In genomic region chr7:141413331-141413730, GRCm38 (mm10) we compare ENCODE assay signal across 8 mouse cellular contexts. TPM values are rescaled to one million over a fixed set of nuclear protein-coding genes. Genes with fewer than 3 reads are reported as not detected.
DNase-seq lines count a peak whose midpoint lies in the region; ATAC-seq and TF ChIP-seq lines count a peak whose summit lies in the region.

No protein-coding gene starts in this region.

- H3K27me3 ChIP-seq in heart, adult 2 months (ENCODE audit: control insufficient read depth, insufficient read depth, low read length), result no peaks in the 10 kb centered on the region
- H3K27me3 ChIP-seq in CH12.LX (replicated peaks), result no peaks in the 10 kb centered on the region
- H3K27me3 ChIP-seq in embryonic facial prominence, embryonic 12.5 days, result no peaks in the 10 kb centered on the region
- no peaks in the 10 kb centered on the region for H3K27me3 ChIP-seq in intestine, embryonic 15.5 days (replicated peaks)
- no peaks in the 10 kb centered on the region for H3K27me3 ChIP-seq in neural tube, embryonic 14.5 days (ENCODE audit: control insufficient read depth, insufficient read depth, low read length)

- no peak for TF ChIP-seq POLR2A in heart, adult 2 months (IDR thresholded peaks at IDR 0.05; ENCODE audit: insufficient read depth, low read depth, low read length)
- TF ChIP-seq POLR2A in CH12.LX (IDR thresholded peaks at IDR 0.05; ENCODE audit: low read depth, low read length), result no peak

- peak overlapping the region; percentile 75 for H3K4me2 ChIP-seq in CH12.LX (ENCODE audit: insufficient read depth, low read depth, poor library complexity, severe bottlenecking)
- peak overlapping the region; percentile 72 for H3K4me2 ChIP-seq in embryonic facial prominence, embryonic 12.5 days (replicated peaks)
- peak overlapping the region; percentile 85 for H3K4me2 ChIP-seq in intestine, embryonic 15.5 days (replicated peaks)
- peak overlapping the region; percentile 91 for H3K4me2 ChIP-seq in neural tube, embryonic 14.5 days (ENCODE audit: low read depth, low read length)

- peak; percentile 1; the same call in 1 of the 2 replicates for ATAC-seq in embryonic facial prominence, embryonic 12.5 days (ENCODE audit: insufficient number of reproducible peaks, insufficient read depth, low FRiP score, low TSS enrichment)
- peak; percentile 34 for ATAC-seq in intestine, embryonic 15.5 days
- peak; percentile 21; the same call in 1 of the 2 replicates for ATAC-seq in neural tube, embryonic 14.5 days (ENCODE audit: low read depth)

- peak overlapping the region; percentile 82 for H3K9ac ChIP-seq in heart, adult 2 months (ENCODE audit: low read depth, low read length)
- peak overlapping the region; percentile 75 for H3K9ac ChIP-seq in CH12.LX (ENCODE audit: insufficient read depth, low read depth)
- H3K9ac ChIP-seq in embryonic facial prominence, embryonic 12.5 days, result peak overlapping the region; percentile 82
- H3K9ac ChIP-seq in intestine, embryonic 15.5 days, result peak overlapping the region; percentile 73
- H3K9ac ChIP-seq in neural tube, embryonic 14.5 days (replicated peaks; ENCODE audit: low read depth, low read length), result peak overlapping the region; percentile 79

- peak overlapping the region; percentile 96 for H3K27ac ChIP-seq in heart, adult 2 months
- no peak overlapping the region for H3K27ac ChIP-seq in CH12.LX (ENCODE audit: insufficient read depth, low read depth)
- H3K27ac ChIP-seq in embryonic facial prominence, embryonic 12.5 days, result peak overlapping the region; percentile 72
- peak overlapping the region; percentile 79 for H3K27ac ChIP-seq in intestine, embryonic 15.5 days
- H3K27ac ChIP-seq in neural tube, embryonic 14.5 days (ENCODE audit: low read depth, low read length), result peak overlapping the region; percentile 86

- no peak for TF ChIP-seq CTCF in heart, adult 2 months (IDR thresholded peaks at IDR 0.05)
- no peak for TF ChIP-seq CTCF in CH12.LX (conservative IDR thresholded peaks at IDR 0.05 in 1 of 2, IDR thresholded peaks at IDR 0.05 in 1 of 2; ENCODE audit: low read depth in 2 of 2, low read length in 2 of 2)

- dilution Hi-C loops in CH12.LX (cut with MboI; ENCODE audit: extremely low pct_ligation_motif_present, extremely low pct_unique_long_range_greater_than_20kb, low sequenced_read_pairs), result no loop called here

- no peaks in the 10 kb centered on the region for H3K79me2 ChIP-seq in heart, adult 2 months (replicated peaks; ENCODE audit: control insufficient read depth, insufficient read depth, low read length)
- no peaks in the 10 kb centered on the region for H3K79me2 ChIP-seq in CH12.LX (replicated peaks; ENCODE audit: control insufficient read depth, extremely low read depth, insufficient read depth, poor library complexity, severe bottlenecking)

- intact Hi-C loops in heart, adult 2 months (cut with DNase I), result no loop called here
- intact Hi-C loops in heart, postnatal 14 days (cut with DNase I), result loop anchor here (5.0 kb wide), 1 partner anchor 44 kb away; the partner anchor contains the start of gene Pnpla2

- WGBS in heart, adult 2 months, result 5% methylated on average over 16 of the region's 16 CpGs
- WGBS in embryonic facial prominence, embryonic 12.5 days, result 5% methylated on average over 16 of the region's 16 CpGs
- 2% methylated on average over 16 of the region's 16 CpGs for WGBS in intestine, embryonic 15.5 days
- WGBS in neural tube, embryonic 14.5 days, result 3% methylated on average over 16 of the region's 16 CpGs

- H3K4me3 ChIP-seq in heart, adult 2 months, result peak overlapping the region; percentile 68
- H3K4me3 ChIP-seq in CH12.LX (replicated peaks in 1 of 3; ENCODE audit: low read depth in 2 of 3, low read length in 2 of 3, poor library complexity in 1 of 3), result peak overlapping the region; percentile 69 to 89 (median 79)
- peak overlapping the region; percentile 57 for H3K4me3 ChIP-seq in embryonic facial prominence, embryonic 12.5 days
- H3K4me3 ChIP-seq in intestine, embryonic 15.5 days (replicated peaks), result peak overlapping the region; percentile 69
- peak overlapping the region; percentile 77 for H3K4me3 ChIP-seq in neural tube, embryonic 14.5 days (ENCODE audit: low read depth, low read length)

- TF ChIP-seq RAD21 in CH12.LX (IDR thresholded peaks at IDR 0.05; ENCODE audit: low read depth, low read length), result no peak

- H3K36me3 ChIP-seq in heart, adult 2 months (ENCODE audit: control insufficient read depth, insufficient read depth, low read length), result no peaks in the 10 kb centered on the region
- H3K36me3 ChIP-seq in CH12.LX (replicated peaks in 1 of 2; ENCODE audit: control insufficient read depth in 1 of 2, insufficient read depth in 1 of 2, low read length in 1 of 2), result peaks cover 22 to 37% of the 10 kb centered on the region in 2 experiments
- H3K36me3 ChIP-seq in embryonic facial prominence, embryonic 12.5 days, result peaks cover 25% of the 10 kb centered on the region
- H3K36me3 ChIP-seq in intestine, embryonic 15.5 days, result peaks cover 14% of the 10 kb centered on the region; the same call in 1 of the 2 replicates
- H3K36me3 ChIP-seq in neural tube, embryonic 14.5 days (ENCODE audit: control insufficient read depth, insufficient read depth, low read length), result peaks cover 4% of the 10 kb centered on the region; the same call in 1 of the 2 replicates

- TF ChIP-seq EP300 in heart, adult 2 months (IDR thresholded peaks at IDR 0.05; ENCODE audit: insufficient read depth, low read depth, low read length), result no peak
- TF ChIP-seq EP300 in CH12.LX (IDR thresholded peaks at IDR 0.05; ENCODE audit: low read length), result no peak

- no peaks in the 10 kb centered on the region for H3K9me3 ChIP-seq in CH12.LX (replicated peaks; ENCODE audit: low read length)
- no peaks in the 10 kb centered on the region for H3K9me3 ChIP-seq in embryonic facial prominence, embryonic 12.5 days
- no peaks in the 10 kb centered on the region for H3K9me3 ChIP-seq in intestine, embryonic 15.5 days
- no peaks in the 10 kb centered on the region for H3K9me3 ChIP-seq in neural tube, embryonic 14.5 days (ENCODE audit: control insufficient read depth, low read length)

- in situ Hi-C loops in CH12.LX (cut with MboI; ENCODE audit: low pct_ligation_motif_present, low pct_unique_long_range_greater_than_20kb, low sequenced_read_pairs), result loop anchor here (5.0 kb wide), 1 partner anchor 39 kb away; no protein-coding TSS in a partner anchor

- peak in 1 of 2 experiments; percentile 26 for DNase-seq in heart, adult 2 months
- no peak for DNase-seq in heart, postnatal 14 days
- DNase-seq in CH12.LX (ENCODE audit: extremely low read depth), result no peak
- DNase-seq in gastrocnemius, postnatal 25 days, result no peak
- DNase-seq in gastrocnemius, adult 8-10 months (ENCODE audit: low spot score in 2 of 2), result no peak

- peaks cover 3% of the 10 kb centered on the region for H3K4me1 ChIP-seq in heart, adult 2 months (ENCODE audit: control insufficient read depth, insufficient read depth, low read length)
- H3K4me1 ChIP-seq in CH12.LX (ENCODE audit: control insufficient read depth in 1 of 2, insufficient read depth in 2 of 2), result peaks cover 8 to 32% of the 10 kb centered on the region in 2 experiments
- H3K4me1 ChIP-seq in embryonic facial prominence, embryonic 12.5 days, result peaks cover 11% of the 10 kb centered on the region
- peaks cover 17% of the 10 kb centered on the region for H3K4me1 ChIP-seq in intestine, embryonic 15.5 days (replicated peaks)
- peaks cover 7% of the 10 kb centered on the region for H3K4me1 ChIP-seq in neural tube, embryonic 14.5 days (ENCODE audit: control insufficient read depth, insufficient read depth, low read length)

RNA-seq across cellular contexts. Expression of gene Gatd1, which starts 0.6 kb away (rescaled TPM):
- total RNA-seq in heart, adult 2 months (2021), result 10 to 100 TPM; 13.4 to 14.9 TPM
- polyA plus RNA-seq in heart, adult 2 months (2012; rRNA removed), result 23.4 and 29.5 TPM in 2 replicates
- 10 to 100 TPM; 12.5 to 13.3 TPM for total RNA-seq in heart, postnatal 14 days (2021)
- total RNA-seq in CH12.LX (2012; rRNA removed) (23.9 and 29.6 TPM in 2 replicates), CH12.LX (2014; rRNA removed) (26.4 and 31.4 TPM in 2 replicates)
- polyA plus RNA-seq in CH12.LX (2012; ENCODE audit: insufficient read length, low read depth), result 17.6 and 21.2 TPM in 2 replicates
- polyA plus RNA-seq in embryonic facial prominence, embryonic 12.5 days (2016; fragmentation: Nextera tagmentation; extraction: Ambion mirVana), result 62.2 and 68.5 TPM in 2 replicates
- polyA plus RNA-seq in intestine, embryonic 15.5 days (2015; fragmentation: Nextera tagmentation; extraction: Ambion mirVana), result 47.4 and 49.2 TPM in 2 replicates
- 42.7 and 44.8 TPM in 2 replicates for polyA plus RNA-seq in neural tube, embryonic 14.5 days (2014; fragmentation: Nextera tagmentation; extraction: Ambion mirVana)
- 1 to 10 TPM; 5.2 to 6.7 TPM for total RNA-seq in gastrocnemius, postnatal 25 days (2021)
- total RNA-seq in gastrocnemius, adult 8-10 months (2022), result 1 to 10 TPM; 6.5 to 9.8 (median 7.8) TPM

RNA-seq across cellular contexts. Expression of gene Cend1, which starts 16.0 kb away (rescaled TPM):
- 1 to 10 TPM; 1.0 to 1.4 TPM for total RNA-seq in heart, adult 2 months (2021)
- polyA plus RNA-seq in heart, adult 2 months (2012; rRNA removed), result 1.8 and 2.6 TPM in 2 replicates
- 1 to 10 TPM; 1.5 to 1.7 TPM for total RNA-seq in heart, postnatal 14 days (2021)
- total RNA-seq in CH12.LX (2012; rRNA removed), result not detected in 2 replicates
- total RNA-seq in CH12.LX (2014; rRNA removed), result not detected in 2 replicates
- polyA plus RNA-seq in CH12.LX (2012; ENCODE audit: insufficient read length, low read depth), result not detected in 2 replicates
- 7.4 and 10.4 TPM in 2 replicates for polyA plus RNA-seq in embryonic facial prominence, embryonic 12.5 days (2016; fragmentation: Nextera tagmentation; extraction: Ambion mirVana)
- 3.8 and 3.9 TPM in 2 replicates for polyA plus RNA-seq in intestine, embryonic 15.5 days (2015; fragmentation: Nextera tagmentation; extraction: Ambion mirVana)
- polyA plus RNA-seq in neural tube, embryonic 14.5 days (2014; fragmentation: Nextera tagmentation; extraction: Ambion mirVana), result 51.6 and 70.7 TPM in 2 replicates
- total RNA-seq in gastrocnemius, postnatal 25 days (2021), result under 1 TPM; 0.38 to 0.75 TPM
- total RNA-seq in gastrocnemius, adult 8-10 months (2022), result under 1 TPM in 2 of 4 experiments, not detected in 2; 0.16 to 0.48 TPM

RNA-seq across cellular contexts. Expression of gene Taldo1, which starts 21.3 kb away (rescaled TPM):
- total RNA-seq in heart, adult 2 months (2021), result 100 to 1,000 TPM; 110 to 116 TPM
- 132 and 135 TPM in 2 replicates for polyA plus RNA-seq in heart, adult 2 months (2012; rRNA removed)
- 100 to 1,000 TPM; 125 to 126 TPM for total RNA-seq in heart, postnatal 14 days (2021)
- 188 and 205 TPM in 2 replicates for total RNA-seq in CH12.LX (2012; rRNA removed)
- 228 and 237 TPM in 2 replicates for total RNA-seq in CH12.LX (2014; rRNA removed)
- polyA plus RNA-seq in CH12.LX (2012; ENCODE audit: insufficient read length, low read depth), result 124 and 129 TPM in 2 replicates
- 303 and 306 TPM in 2 replicates for polyA plus RNA-seq in embryonic facial prominence, embryonic 12.5 days (2016; fragmentation: Nextera tagmentation; extraction: Ambion mirVana)
- polyA plus RNA-seq in intestine, embryonic 15.5 days (2015; fragmentation: Nextera tagmentation; extraction: Ambion mirVana), result 458 and 460 TPM in 2 replicates
- polyA plus RNA-seq in neural tube, embryonic 14.5 days (2014; fragmentation: Nextera tagmentation; extraction: Ambion mirVana), result 265 and 311 TPM in 2 replicates
- 10 to 100 TPM; 78.9 to 91.3 TPM for total RNA-seq in gastrocnemius, postnatal 25 days (2021)
- 10 to 100 TPM; 81.4 to 87.7 (median 84.4) TPM for total RNA-seq in gastrocnemius, adult 8-10 months (2022)

RNA-seq across cellular contexts. Expression of gene Slc25a22, which starts 24.4 kb away (rescaled TPM):
- 10 to 100 TPM; 55.8 to 72.6 TPM for total RNA-seq in heart, adult 2 months (2021)
- 85.8 and 88.9 TPM in 2 replicates for polyA plus RNA-seq in heart, adult 2 months (2012; rRNA removed)
- 10 to 100 TPM; 65.5 to 67.6 TPM for total RNA-seq in heart, postnatal 14 days (2021)
- total RNA-seq in CH12.LX (2012; rRNA removed) (16.1 and 20.8 TPM in 2 replicates), CH12.LX (2014; rRNA removed) (6.1 and 6.5 TPM in 2 replicates)
- 31.5 and 32.1 TPM in 2 replicates for polyA plus RNA-seq in CH12.LX (2012; ENCODE audit: insufficient read length, low read depth)
- 39.2 and 41.9 TPM in 2 replicates for polyA plus RNA-seq in embryonic facial prominence, embryonic 12.5 days (2016; fragmentation: Nextera tagmentation; extraction: Ambion mirVana)
- 28.5 and 33.1 TPM in 2 replicates for polyA plus RNA-seq in intestine, embryonic 15.5 days (2015; fragmentation: Nextera tagmentation; extraction: Ambion mirVana)
- polyA plus RNA-seq in neural tube, embryonic 14.5 days (2014; fragmentation: Nextera tagmentation; extraction: Ambion mirVana), result 66.9 and 80.4 TPM in 2 replicates
- total RNA-seq in gastrocnemius, postnatal 25 days (2021), result 10 to 100 TPM; 17.1 to 32.9 TPM
- 10 to 100 TPM; 14.5 to 19.5 (median 14.7) TPM for total RNA-seq in gastrocnemius, adult 8-10 months (2022)

RNA-seq across cellular contexts. Expression of gene Pidd1, which starts 30.5 kb away (rescaled TPM):
- under 1 TPM; 0.37 to 0.70 TPM for total RNA-seq in heart, adult 2 months (2021)
- 1.8 and 2.0 TPM in 2 replicates for polyA plus RNA-seq in heart, adult 2 months (2012; rRNA removed)
- 1 to 10 TPM; 1.1 to 1.2 TPM for total RNA-seq in heart, postnatal 14 days (2021)
- total RNA-seq in CH12.LX (2012; rRNA removed) (7.8 and 9.6 TPM in 2 replicates), CH12.LX (2014; rRNA removed) (5.1 and 5.8 TPM in 2 replicates)
- 21.4 and 24.9 TPM in 2 replicates for polyA plus RNA-seq in CH12.LX (2012; ENCODE audit: insufficient read length, low read depth)
- 14.9 and 15.0 TPM in 2 replicates for polyA plus RNA-seq in embryonic facial prominence, embryonic 12.5 days (2016; fragmentation: Nextera tagmentation; extraction: Ambion mirVana)
- 7.6 and 9.6 TPM in 2 replicates for polyA plus RNA-seq in intestine, embryonic 15.5 days (2015; fragmentation: Nextera tagmentation; extraction: Ambion mirVana)
- polyA plus RNA-seq in neural tube, embryonic 14.5 days (2014; fragmentation: Nextera tagmentation; extraction: Ambion mirVana), result 2.0 and 2.5 TPM in 2 replicates
- under 1 TPM; 0.18 to 0.75 TPM for total RNA-seq in gastrocnemius, postnatal 25 days (2021)
- total RNA-seq in gastrocnemius, adult 8-10 months (2022), result under 1 TPM; 0.07 to 0.51 (median 0.19) TPM
